Mouse (Mus musculus) limb, embryonic 14.5 days (tissue): ENCODE data around the gene Ovol3. TPM values are rescaled to one million over a fixed set of nuclear protein-coding genes. Genes with fewer than 3 reads are reported as not detected.

Experiments
- ATAC-seq: fragments of 200-750 bp; cut with Nextera tagmentation; 2 replicates; pipeline ENCODE4 v1.8.0; 2017; ENCODE audit warnings: low read depth, moderate number of reproducible peaks, moderate TSS enrichment; ENCODE audit not compliant: low FRiP score
- DNase-seq: peaks from one replicate; pipeline ENCODE4 v3.0.0-alpha.2; 2015; ENCODE audit warnings: low spot score
- H3K27ac ChIP-seq: fragments of 300-500 bp; sonication (generic); replicated peaks from 2 replicates; pipeline ENCODE4 v1.5.1; 2014; ENCODE audit warnings: low read depth, mild to moderate bottlenecking, low read length, moderate library complexity, mixed read lengths
- H3K27me3 ChIP-seq: fragments of 300-500 bp; sonication (generic); 2 replicates; pipeline ENCODE4 v1.6.1; 2014; ENCODE audit warnings: low read length, mixed read lengths; ENCODE audit not compliant: control insufficient read depth, insufficient read depth
- H3K36me3 ChIP-seq: fragments of 300-500 bp; sonication (generic); 2 replicates; pipeline ENCODE4 v1.6.1; 2014; ENCODE audit warnings: mild to moderate bottlenecking, low read length, moderate library complexity, mixed read lengths; ENCODE audit not compliant: control insufficient read depth, insufficient read depth
- H3K4me1 ChIP-seq: fragments of 300-500 bp; sonication (generic); 2 replicates; pipeline ENCODE4 v1.6.1; 2014; ENCODE audit warnings: antibody characterized with exemption, low read length, mixed read lengths; ENCODE audit not compliant: control insufficient read depth, insufficient read depth
- H3K4me2 ChIP-seq: fragments of 300-500 bp; sonication (generic); replicated peaks from 2 replicates; pipeline ENCODE4 v1.6.1; 2014; ENCODE audit warnings: low read depth, mild to moderate bottlenecking, low read length, moderate library complexity; ENCODE audit not compliant: severe bottlenecking
- H3K4me3 ChIP-seq: fragments of 300-500 bp; sonication (generic); replicated peaks from 2 replicates; pipeline ENCODE4 v1.5.1; 2014; ENCODE audit warnings: low read length
- H3K9ac ChIP-seq: fragments of 300-500 bp; sonication (generic); 2 replicates; pipeline ENCODE4 v1.6.1; 2014; ENCODE audit warnings: mild to moderate bottlenecking, low read depth, low read length, moderate library complexity; ENCODE audit not compliant: severe bottlenecking
- H3K9me3 ChIP-seq: fragments of 300-500 bp; sonication (generic); 2 replicates; pipeline ENCODE4 v1.6.1; 2016; ENCODE audit warnings: low read length; ENCODE audit not compliant: control insufficient read depth
- POLR2A ChIP-seq: fragments of 200-500 bp; IDR thresholded peaks from 2 replicates; pipeline ENCODE4 v1.8.0; 2012; ENCODE audit warnings: inconsistent platforms, mild to moderate bottlenecking, moderate library complexity, borderline replicate concordance; ENCODE audit not compliant: insufficient read depth, insufficient read length; ENCODE audit errors: extremely low read depth
- WGBS: fragments of 180-500 bp; shearing (Covaris S2); extraction: QIAGEN DNeasy Blood & Tissue Kit; methylation state at CpG from one replicate; pipeline ENCODE4 v1.1.7; 2014; 5-methylcytosine and 5-hydroxymethylcytosine counted together
- polyA plus RNA-seq, 2 experiments: library from polyadenylated mRNA; depleted of rRNA in 1 of 2; stranded (reverse) in 1 of 2; unstranded in 1 of 2; fragments of >200 nt; fragmentation: Nextera tagmentation in 1 of 2; extraction: Ambion mirVana in 1 of 2; gene quantifications; 2 replicates each; pipeline versions ENCODE4 v1.2.1 to v1.2.3; 2012 to 2014

Gene Ovol3
- polyA plus RNA-seq, 2 experiments = 0.24 to 0.72 TPM

DNA sequence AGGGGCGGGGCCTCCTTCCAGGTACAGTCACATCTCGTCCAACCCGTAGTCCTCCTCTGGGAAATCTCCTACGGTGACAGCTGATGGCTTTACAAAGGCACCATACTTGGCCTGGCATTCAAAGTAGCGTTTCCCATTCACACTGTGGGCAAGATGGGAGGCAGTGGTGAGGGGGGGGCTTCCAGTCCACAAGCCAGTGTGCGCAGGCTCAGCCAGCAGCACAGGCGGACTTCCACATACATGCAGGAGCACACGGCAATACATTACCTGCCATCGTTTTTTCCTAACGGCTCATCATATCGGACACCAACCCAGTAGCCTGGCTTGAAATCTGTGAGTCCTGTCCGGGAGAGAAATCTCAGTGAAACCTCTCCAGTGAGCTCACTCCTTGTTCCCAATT lies 11.3 kb downstream of the Ovol3 start:
- H3K4me1 ChIP-seq = peaks cover 4% of the 10 kb centered on the region
- DNase-seq = no peak
- no peak overlapping the region for H3K27ac ChIP-seq
- no peak overlapping the region for H3K9ac ChIP-seq
- H3K36me3 ChIP-seq = peaks cover 54% of the 10 kb centered on the region
- ATAC-seq = no peak
- H3K4me3 ChIP-seq = no peak overlapping the region
- H3K4me2 ChIP-seq = no peak overlapping the region
- no peaks in the 10 kb centered on the region for H3K9me3 ChIP-seq
- no peak for TF ChIP-seq POLR2A
- H3K27me3 ChIP-seq = no peaks in the 10 kb centered on the region
- 96% methylated on average over 12 of the region's 12 CpGs for WGBS

- DNase-seq = no peak
- no peak overlapping the region for H3K27ac ChIP-seq
- 88% methylated on average over 5 of the region's 5 CpGs for WGBS
- H3K36me3 ChIP-seq = peaks cover 38% of the 10 kb centered on the region
- peaks cover 8% of the 10 kb centered on the region for H3K4me1 ChIP-seq
- no peaks in the 10 kb centered on the region for H3K9me3 ChIP-seq
- H3K4me3 ChIP-seq = no peak overlapping the region
- H3K9ac ChIP-seq = no peak overlapping the region
- ATAC-seq = no peak
- no peak for TF ChIP-seq POLR2A
- no peaks in the 10 kb centered on the region for H3K27me3 ChIP-seq
- H3K4me2 ChIP-seq = no peak overlapping the region
Measured at GRCm38 (mm10) chr7:30222205-30222604, 13.3 kb downstream of the Ovol3 start.

GRCm38 (mm10) chr7:30221433-30221832 lies 14.1 kb downstream of the Ovol3 start:
- no peaks in the 10 kb centered on the region for H3K9me3 ChIP-seq
- peaks cover 31% of the 10 kb centered on the region for H3K36me3 ChIP-seq
- H3K27ac ChIP-seq = no peak overlapping the region
- H3K9ac ChIP-seq = no peak overlapping the region
- no peaks in the 10 kb centered on the region for H3K27me3 ChIP-seq
- H3K4me2 ChIP-seq = no peak overlapping the region
- no peak for TF ChIP-seq POLR2A
- WGBS = 85% methylated on average over 3 of the region's 3 CpGs
- H3K4me1 ChIP-seq = peaks cover 8% of the 10 kb centered on the region
- no peak for DNase-seq
- no peak overlapping the region for H3K4me3 ChIP-seq
- ATAC-seq = no peak

GRCm38 (mm10) chr7:30220008-30220356 lies 15.5 kb downstream of the Ovol3 start:
- no peaks in the 10 kb centered on the region for H3K27me3 ChIP-seq
- H3K4me3 ChIP-seq = peak overlapping the region; percentile 43
- DNase-seq (no peak), ATAC-seq (no peak)
- peak overlapping the region; percentile 55 for H3K9ac ChIP-seq
- H3K9me3 ChIP-seq = no peaks in the 10 kb centered on the region
- peak overlapping the region; percentile 75 for H3K4me2 ChIP-seq
- no peak overlapping the region for H3K27ac ChIP-seq
- 15% methylated on average over 11 of the region's 11 CpGs for WGBS
- peaks cover 18% of the 10 kb centered on the region for H3K36me3 ChIP-seq
- no peak for TF ChIP-seq POLR2A
- peaks cover 8% of the 10 kb centered on the region for H3K4me1 ChIP-seq

DNA sequence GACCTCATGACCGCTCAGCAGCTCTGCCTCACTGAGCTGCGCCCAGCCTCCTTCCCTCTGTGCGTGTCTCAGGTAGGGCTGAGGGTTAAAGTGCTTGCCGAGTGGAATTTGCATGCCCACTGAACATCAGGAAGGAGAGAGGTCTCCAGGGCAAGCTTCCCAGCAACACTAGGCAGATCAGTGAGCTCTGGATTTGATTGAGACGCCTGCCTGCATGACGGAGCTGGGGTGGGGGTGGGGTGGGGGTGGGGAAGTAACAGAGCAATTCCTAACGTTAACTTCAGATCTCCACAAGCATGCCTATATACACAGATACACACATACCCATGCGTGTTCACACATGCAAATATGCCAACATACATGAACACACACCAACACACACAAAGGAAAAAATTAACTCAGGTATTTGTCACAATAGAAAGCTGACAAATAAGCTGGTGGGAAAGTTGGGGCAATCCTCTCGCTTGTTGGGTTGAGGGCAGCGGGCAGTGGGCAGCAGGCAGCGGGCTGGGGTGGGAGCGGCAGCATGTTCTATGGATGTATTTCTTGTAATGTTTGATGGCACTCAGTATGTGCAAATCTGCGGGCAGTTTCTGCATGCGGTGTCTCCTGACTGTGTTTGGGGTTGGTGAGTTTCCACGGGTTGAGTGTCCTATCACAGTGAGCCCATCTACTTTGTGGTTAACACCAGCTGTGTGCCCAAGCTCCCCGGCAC lies 16.1 kb downstream of the Ovol3 start:
- Histone ChIP-seq H3K36me3 (peaks cover 12% of the 10 kb centered on the region), H3K4me3 (peak overlapping the region; percentile 43), H3K27me3 (no peaks in the 10 kb centered on the region), H3K9ac (peak overlapping the region; percentile 55), H3K9me3 (no peaks in the 10 kb centered on the region), H3K4me2 (peak overlapping the region; percentile 75), H3K4me1 (peaks cover 8% of the 10 kb centered on the region), H3K27ac (peak overlapping the region; percentile 61; the same call in 1 of the 2 replicates)
- TF ChIP-seq POLR2A = no peak
- DNase-seq (peak; percentile 60), ATAC-seq (peak; percentile 79)
- 5% methylated on average over 16 of the region's 16 CpGs for WGBS
